Mouse (Mus musculus): ENCODE measurements around the gene Gm10715.
"Not testable (repeated sequence)": the region's sequence is repeated elsewhere in the genome, so short reads cannot be mapped to it uniquely, and the experiment has no call there.

Gene Gm10715

DNA sequence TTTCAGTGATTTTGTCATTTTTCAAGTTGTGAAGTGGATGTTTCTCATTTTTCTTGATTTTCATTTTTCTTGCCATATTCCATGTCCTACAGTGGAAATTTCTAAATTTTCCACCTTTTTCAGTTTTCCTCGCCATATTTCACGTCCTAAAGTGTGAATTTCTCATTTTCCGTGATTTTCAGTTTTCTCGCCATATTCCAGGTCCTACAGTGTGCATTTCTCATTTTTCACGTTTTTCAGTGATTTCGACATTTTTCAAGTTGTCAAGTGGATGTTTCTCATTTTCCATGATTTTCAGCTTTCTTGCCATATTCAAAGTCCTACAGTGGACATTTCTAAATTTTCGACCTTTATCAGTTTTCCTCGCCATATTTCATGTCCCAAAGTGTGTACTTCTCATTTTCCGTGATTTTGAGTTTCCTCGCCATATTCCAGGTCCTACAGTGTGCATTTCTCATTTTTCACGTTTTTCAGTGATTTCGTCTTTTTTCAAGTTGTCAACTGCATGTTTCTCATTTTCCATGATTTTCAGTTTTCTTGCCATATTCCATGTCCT is 11.7 kb upstream of the Gm10715 start, which contains the start of gene Gm10717:
TSS of gene Gm10717 (plus strand) at position 506 of the 556 bp plus-strand sequence.
- peak; percentile 51 to 53 for DNase-seq (ENCODE audit: low spot score in 2 of 2)

GRCm38 (mm10) chr9:3025653-3026052 is 11.0 kb upstream of the Gm10715 start:
- DNase-seq (ENCODE audit: low spot score in 2 of 2), result peak; percentile 67 to 85

DNA sequence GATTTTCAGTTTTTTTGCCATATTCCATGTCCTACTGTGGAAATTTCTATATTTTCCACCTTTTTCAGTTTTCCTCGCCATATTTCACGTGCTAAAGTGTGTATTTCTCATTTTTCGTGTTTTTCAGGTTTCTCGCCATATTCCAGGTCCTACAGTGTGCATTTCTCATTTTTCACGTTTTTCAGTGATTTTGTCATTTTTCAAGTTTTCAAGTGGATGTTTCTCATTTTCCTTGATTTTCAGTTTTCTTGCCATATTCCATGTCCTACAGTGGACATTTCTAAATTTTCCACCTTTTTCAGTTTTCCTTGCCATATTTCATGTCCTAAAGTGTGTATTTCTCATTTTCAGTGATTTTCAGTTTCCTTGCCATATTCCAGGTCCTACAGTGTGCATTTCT is 10.5 kb upstream of the Gm10715 start:
- DNase-seq (ENCODE audit: low spot score in 2 of 2), result not testable (repeated sequence)

GRCm38 (mm10) chr9:3026741-3027140 is 9.9 kb upstream of the Gm10715 start:
- not testable (repeated sequence) for DNase-seq (ENCODE audit: low spot score in 2 of 2)

- not testable (repeated sequence) for DNase-seq (ENCODE audit: low spot score in 2 of 2)
Measured at GRCm38 (mm10) chr9:3027200-3027599, 9.5 kb upstream of the Gm10715 start.

GRCm38 (mm10) chr9:3029276-3030000 is 7.2 kb upstream of the Gm10715 start:
- DNase-seq (ENCODE audit: low spot score in 2 of 2), result peak; percentile 9 to 25

GRCm38 (mm10) chr9:3030677-3031318 is 5.9 kb upstream of the Gm10715 start:
- DNase-seq (ENCODE audit: low spot score in 2 of 2), result not testable (repeated sequence)

- DNase-seq (ENCODE audit: low spot score in 2 of 2), result not testable (repeated sequence)
Measured at GRCm38 (mm10) chr9:3034299-3034698, 2.4 kb upstream of the Gm10715 start, which contains the start of gene Gm17535. Gene Gm17535 (plus strand): TSS chr9:3034599.

- not testable (repeated sequence) for DNase-seq (ENCODE audit: low spot score in 2 of 2)
Measured at GRCm38 (mm10) chr9:3038161-3038560, 1.5 kb downstream of the Gm10715 start.
